Mouse (Mus musculus): ENCODE measurements around the gene Slc25a42.

DNA sequence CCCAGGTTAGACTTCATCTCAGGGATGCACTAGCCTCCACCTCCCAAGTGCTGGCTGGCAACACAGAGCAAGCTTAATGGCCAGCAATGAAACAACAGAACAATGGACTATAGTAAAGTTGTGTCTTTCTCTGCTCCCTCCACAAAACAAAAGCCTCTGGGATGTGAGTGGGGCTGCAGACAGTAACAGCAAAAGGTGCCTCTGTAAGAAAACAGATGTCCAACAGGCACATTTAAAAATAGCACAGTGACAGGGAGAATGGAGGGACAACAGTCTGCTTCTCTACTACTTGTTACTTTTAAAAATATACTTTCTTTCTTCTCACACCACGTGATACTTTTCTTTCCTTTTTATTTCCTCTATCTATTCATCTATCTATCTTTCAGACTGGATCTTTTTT lies 7.3 kb downstream of the Slc25a42 start:
- TF ChIP-seq CTCF (IDR thresholded peaks at IDR 0.05; ENCODE audit: low read depth), result no peak
- TF ChIP-seq EP300 (optimal IDR thresholded peaks at IDR 0.05), result no peak

Data from stomach, postnatal 0 days (tissue).